Mouse (Mus musculus) embryonic stem cell, embryonic (primary cell): ENCODE results near the gene Asb5.

Experiments used
- CTCF ChIA-PET, 4 experiments: fragments of 300-600 bp in 2 of 4; fragments of 350-600 bp in 2 of 4; sonication (Branson Sonifier 250); formaldehyde crosslinking; loops; one replicate each; lab custom pipeline; 2022; ENCODE audit warnings: inconsistent platforms in 2 of 4; lab: Charles Lee
- POLR2A ChIA-PET, 4 experiments: fragments of 300-600 bp in 2 of 4; fragments of 350-600 bp in 2 of 4; sonication (Branson Sonifier 250); formaldehyde crosslinking; loops; one replicate each; lab custom pipeline; 2022; ENCODE audit warnings: antibody characterized with exemption in 4 of 4, inconsistent platforms in 1 of 4; lab: Charles Lee

The Asb5 gene

DNA sequence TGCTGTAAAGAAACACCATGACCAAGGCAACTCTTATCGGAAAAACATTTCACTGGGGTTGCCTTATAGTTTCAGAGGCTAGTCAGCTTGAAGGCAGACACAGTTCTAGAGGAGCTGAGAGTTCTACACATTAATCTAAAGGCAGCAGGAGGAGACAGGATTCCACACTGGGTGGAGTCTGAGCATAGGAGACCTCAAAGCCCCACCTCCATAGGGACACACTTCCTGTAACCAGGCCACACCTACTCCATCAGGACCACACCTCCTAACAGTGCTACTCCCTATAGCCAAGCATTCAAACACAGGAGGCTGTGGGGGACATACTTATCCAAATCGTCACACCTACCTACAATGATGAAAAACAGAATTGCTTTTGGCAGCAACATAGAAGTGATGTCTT, 3.8 kb upstream of the Asb5 start:
- POLR2A ChIA-PET: interaction anchor here in 1 of 4 experiments (0.6 kb wide), 1 partner anchor 16 kb away, joined by 3 read pairs; no protein-coding TSS in a partner anchor
- CTCF ChIA-PET: interaction anchor here in 1 of 4 experiments (0.6 kb wide), 1 partner anchor 135 kb away, joined by 6 read pairs; no protein-coding TSS in a partner anchor

DNA sequence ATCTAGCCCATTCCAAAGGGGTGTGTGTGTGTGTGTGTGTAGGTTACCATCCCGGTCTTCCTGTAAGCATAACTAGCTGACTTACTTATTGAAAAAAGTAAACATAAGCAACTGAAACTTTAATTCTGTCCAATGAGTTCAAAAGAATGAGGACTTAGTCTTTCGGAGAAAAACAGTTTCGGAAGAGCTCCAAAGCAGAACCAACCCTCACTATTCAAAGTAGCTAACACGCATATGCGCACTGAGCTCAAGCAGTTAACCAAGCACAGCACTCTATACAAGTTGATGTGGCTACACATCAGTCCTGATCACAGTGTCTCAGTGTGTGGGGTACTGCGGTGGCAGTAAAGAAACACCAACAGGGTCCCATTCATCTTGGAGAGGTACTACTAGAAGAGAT, 2.7 kb upstream of the Asb5 start:
- ChIA-PET CTCF (interaction anchor here in 1 of 4 experiments (1.1 kb wide), 1 partner anchor 19 kb away, joined by 3 read pairs; no protein-coding TSS in a partner anchor), POLR2A (interaction anchor here in 1 of 4 experiments (0.6 kb wide), 1 partner anchor 140 kb away, joined by 3 read pairs; no protein-coding TSS in a partner anchor)

DNA sequence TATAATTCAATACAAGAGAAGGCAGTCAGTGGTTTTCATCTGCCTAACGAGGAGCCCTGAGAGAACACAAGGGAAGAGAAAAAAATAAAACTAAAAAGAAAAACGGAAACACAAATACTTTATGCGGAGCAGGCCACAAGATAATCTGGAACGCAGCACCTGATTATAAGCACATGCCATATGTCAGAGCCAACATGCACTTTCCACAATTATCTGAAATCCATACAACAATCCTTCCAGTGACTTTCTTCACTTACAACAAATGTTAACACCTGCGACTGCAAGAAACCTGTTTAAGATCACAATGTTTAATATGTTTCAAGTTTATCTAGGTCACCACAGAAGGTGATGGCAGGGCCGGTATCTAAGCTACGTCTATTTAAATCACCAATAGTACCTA, 809 bp upstream of the Asb5 start:
- CTCF ChIA-PET: no interaction called here
- POLR2A ChIA-PET: interaction anchor here in 1 of 4 experiments (1.6 kb wide), 1 partner anchor 10 kb away, joined by 4 read pairs; no protein-coding TSS in a partner anchor

DNA sequence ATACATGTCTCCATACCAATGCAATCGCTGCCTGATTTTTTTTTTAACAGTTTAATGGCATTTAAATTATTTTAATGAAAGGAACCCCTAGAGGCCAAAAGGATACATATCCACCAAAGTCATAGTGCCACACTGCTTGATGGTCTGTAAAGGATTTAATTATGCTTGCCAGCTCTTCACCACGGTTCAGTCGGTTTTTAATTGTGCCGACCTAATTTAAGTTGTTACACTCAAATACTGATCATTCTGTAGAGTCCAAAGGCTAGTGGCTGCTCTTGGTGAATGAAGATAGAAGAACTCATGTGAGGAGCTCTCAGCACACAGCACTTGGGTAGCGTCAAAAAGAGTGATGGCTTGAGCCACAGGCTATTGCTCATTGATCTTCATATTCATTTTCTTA, 5.8 kb downstream of the Asb5 start:
- POLR2A ChIA-PET: no interaction called here
- CTCF ChIA-PET: interaction anchor here in 1 of 4 experiments (0.6 kb wide), 1 partner anchor 208 kb away, joined by 3 read pairs; no protein-coding TSS in a partner anchor

DNA sequence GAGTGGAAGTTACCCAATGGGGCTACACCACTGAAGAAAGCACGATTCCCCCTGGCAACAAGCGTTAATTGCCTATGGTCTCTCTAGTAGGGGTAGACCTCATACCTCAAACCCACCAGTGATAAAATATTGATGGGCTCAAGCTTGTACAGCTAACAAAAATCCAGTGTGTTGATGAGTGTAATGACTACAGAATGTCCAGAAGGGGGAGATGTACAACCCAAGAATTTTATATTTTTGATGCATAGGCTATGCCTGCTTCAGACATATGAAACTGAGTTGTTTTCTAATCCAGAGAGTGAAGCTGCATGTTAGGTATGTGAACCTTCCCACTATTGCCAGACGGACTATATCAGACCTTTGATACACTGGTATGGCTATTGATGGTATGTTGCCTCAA, 7.9 kb downstream of the Asb5 start:
- ChIA-PET CTCF (interaction anchor here in 3 of 4 experiments (0.6 to 1.1 kb wide), 5 partner anchors 9 to 263 kb away, joined by 3 to 8 read pairs (median 3); no protein-coding TSS in a partner anchor), POLR2A (no interaction called here)

DNA sequence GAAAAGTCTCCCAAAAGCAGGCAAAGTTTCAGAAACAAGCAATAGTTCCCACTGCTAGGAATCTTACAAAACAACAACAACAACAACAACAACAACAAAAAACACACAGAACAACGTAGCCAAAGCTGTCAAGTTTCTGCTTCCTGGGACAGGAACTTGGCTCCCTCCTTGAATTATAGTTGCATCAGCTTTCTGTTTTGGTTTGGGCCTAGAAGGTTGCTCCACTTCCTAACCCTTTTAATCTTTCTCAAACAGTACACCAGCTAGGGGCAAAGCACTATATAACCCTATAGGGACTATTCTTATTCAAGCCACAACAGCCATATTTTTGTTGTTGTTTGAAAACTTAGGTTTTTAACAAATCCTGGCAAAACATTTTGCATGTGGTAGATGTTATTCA, 12.0 kb downstream of the Asb5 start:
- ChIA-PET POLR2A (no interaction called here), CTCF (no interaction called here)

DNA sequence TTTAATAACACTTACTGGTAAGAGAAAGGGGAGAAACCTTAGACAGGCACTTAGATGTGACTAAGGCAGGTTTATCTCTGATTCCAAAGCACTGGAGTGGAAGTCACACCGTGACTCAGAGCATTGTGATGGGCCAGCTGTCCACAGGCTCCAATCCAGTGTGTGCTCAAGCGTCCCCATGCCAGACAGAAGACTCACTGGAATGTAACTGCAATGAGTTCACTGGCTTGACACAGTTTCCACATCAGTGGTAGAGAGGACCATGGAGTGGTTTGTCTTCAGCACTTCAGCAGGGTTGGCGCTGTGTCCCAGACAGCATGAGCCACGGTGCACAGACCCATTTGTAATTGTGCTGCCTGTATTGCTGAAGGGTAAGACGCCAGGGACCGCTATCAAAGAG, 19.0 kb downstream of the Asb5 start:
- ChIA-PET CTCF (no interaction called here), POLR2A (interaction anchor here in 1 of 4 experiments (0.8 kb wide), 1 partner anchor 17 kb away, joined by 3 read pairs; no protein-coding TSS in a partner anchor)

DNA sequence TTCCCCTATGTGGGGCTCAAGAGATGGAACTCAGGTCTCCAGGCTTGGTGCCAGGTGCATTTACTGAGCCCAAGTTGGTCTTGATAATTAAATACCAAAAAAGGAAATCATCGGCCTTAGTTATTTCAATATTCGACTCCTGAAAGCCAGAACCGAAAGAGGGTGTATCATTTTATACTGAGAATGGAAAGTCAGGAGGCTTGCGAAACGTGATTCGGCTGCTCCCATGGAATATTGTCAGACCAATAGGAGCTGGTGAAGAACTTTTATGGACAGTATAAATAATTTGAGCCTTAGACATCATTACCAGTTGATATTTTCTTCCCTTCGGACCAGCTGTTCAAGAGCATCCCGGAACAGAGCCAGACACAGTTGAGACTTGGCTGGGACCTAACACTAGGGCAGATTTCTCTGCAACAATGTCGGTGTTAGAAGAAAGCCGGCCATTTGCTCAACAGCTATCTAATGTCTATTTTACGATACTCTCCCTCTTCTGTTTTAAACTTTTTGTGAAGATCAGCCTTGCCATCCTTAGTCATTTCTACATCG, 20.7 kb downstream of the Asb5 start:
- ChIA-PET POLR2A (no interaction called here), CTCF (no interaction called here)

DNA sequence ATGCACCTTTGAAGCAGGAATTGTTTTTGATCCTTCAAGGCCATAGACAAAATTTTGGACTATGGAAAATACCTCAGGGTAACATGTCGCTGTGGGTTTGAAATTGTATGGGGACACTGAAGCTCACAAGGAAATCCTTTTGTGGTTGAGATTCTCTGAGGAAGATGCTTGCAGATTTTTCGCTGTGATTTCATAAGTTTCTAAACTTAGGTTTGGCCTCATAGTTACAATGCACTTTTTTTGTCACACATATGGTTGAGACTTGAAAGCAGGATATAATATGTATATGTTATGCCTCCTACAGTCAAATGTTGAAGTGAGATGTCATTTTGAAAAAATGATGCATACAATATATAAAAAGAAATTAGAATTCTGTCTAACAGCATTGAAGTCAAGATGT, 25.5 kb downstream of the Asb5 start:
- CTCF ChIA-PET: no interaction called here
- POLR2A ChIA-PET: no interaction called here

DNA sequence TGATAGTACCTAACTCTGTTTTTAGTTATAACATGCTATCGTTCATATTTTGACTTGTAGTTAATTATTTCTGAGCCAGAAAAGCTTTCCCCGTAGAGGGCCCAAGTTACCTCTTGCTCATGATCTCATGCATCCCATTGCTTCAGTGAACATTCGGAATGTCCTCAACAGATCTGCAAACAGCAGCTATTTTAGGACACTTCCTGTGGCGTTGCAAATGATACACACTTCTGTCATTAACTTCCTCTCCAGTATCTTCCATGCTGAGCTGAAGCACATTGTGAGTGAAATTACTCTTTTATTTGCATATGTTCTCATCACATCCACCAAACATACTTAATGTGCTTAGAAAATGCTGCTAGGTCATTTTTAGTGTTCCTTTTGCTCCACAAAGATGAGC, 32.8 kb downstream of the Asb5 start:
- POLR2A ChIA-PET: no interaction called here
- CTCF ChIA-PET: no interaction called here

DNA sequence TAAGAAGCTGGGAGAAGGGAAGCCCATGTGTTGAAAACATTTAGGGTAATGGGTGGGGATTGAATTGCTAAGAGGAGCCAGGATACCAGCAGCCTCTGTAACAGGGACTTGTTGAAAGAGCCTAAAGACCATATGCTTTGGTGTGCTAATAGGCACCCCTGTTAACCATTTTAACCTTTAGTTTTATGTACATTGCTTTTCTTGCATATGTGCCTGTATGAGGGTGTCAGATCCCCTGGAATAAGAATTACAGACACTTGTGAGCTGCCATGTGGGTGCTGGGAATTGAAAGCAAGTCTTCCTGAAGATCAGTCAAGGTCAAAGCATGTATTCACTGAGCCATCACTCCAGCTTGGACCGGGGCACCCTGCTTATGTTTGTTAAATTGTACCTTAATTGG, 35.8 kb downstream of the Asb5 start:
- CTCF ChIA-PET: interaction anchor here in 1 of 4 experiments (0.5 kb wide), 1 partner anchor 1309 kb away, joined by 4 read pairs; no protein-coding TSS in a partner anchor

DNA sequence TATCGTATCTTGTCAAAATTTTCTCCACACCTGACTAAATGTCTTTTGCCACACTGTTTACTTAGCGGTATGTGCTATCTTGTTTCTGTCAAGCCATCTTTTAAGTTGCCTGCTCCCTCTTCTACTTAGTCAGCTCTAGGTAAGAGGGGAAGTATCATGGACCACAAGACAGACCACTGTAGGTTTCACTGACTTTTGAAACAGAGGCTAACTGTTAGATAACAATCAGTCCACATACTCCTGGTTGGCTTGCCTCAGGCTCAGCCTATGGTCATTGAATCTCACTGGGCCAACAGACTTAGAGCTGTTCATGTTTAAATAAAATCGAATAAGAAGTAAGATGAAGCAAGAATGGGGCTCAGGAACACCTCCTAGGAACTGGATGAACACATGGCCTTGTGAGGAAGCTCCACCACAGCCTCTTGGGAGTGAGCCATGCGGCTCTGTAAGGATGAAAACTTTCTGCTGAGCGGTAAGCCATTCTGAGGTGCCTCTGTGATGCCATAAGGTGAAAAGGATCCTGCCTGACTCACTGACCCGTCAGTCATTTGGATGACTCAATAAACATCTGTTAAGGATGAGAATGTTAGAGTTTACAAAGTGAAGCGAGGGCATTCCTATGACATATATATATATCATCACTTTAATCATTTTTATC, 36.4 kb downstream of the Asb5 start:
- POLR2A ChIA-PET: interaction anchor here in 1 of 4 experiments (1.2 kb wide), 1 partner anchor 17 kb away, joined by 3 read pairs; no protein-coding TSS in a partner anchor
- CTCF ChIA-PET: interaction anchor here in 1 of 4 experiments (0.5 kb wide), 1 partner anchor 1309 kb away, joined by 4 read pairs; no protein-coding TSS in a partner anchor

More for the DNA sequence above, 35.8 kb downstream of the Asb5 start:
- POLR2A ChIA-PET: interaction anchor here in 1 of 4 experiments (1.2 kb wide), 1 partner anchor 16 kb away, joined by 3 read pairs; no protein-coding TSS in a partner anchor

DNA sequence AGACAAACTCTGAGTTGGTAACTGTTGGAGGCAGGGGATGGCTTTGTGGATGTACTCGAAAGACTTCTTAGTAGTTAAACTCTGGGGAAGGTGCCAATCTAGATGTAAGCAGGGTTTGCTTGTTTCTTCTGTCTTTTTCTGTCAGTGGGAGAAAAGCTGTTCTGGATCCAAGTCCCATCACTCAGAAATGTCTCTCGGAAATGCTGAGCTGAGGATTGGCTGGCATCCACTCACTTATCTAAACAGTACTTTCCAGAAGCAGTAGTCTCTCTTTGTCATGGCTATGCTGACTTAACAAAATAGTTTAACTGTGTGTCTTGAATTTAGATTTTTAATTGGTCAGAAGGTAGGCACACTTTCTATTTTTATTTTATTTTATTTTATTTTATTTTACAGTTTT, 37.8 kb downstream of the Asb5 start:
- CTCF ChIA-PET: no interaction called here
- POLR2A ChIA-PET: no interaction called here

DNA sequence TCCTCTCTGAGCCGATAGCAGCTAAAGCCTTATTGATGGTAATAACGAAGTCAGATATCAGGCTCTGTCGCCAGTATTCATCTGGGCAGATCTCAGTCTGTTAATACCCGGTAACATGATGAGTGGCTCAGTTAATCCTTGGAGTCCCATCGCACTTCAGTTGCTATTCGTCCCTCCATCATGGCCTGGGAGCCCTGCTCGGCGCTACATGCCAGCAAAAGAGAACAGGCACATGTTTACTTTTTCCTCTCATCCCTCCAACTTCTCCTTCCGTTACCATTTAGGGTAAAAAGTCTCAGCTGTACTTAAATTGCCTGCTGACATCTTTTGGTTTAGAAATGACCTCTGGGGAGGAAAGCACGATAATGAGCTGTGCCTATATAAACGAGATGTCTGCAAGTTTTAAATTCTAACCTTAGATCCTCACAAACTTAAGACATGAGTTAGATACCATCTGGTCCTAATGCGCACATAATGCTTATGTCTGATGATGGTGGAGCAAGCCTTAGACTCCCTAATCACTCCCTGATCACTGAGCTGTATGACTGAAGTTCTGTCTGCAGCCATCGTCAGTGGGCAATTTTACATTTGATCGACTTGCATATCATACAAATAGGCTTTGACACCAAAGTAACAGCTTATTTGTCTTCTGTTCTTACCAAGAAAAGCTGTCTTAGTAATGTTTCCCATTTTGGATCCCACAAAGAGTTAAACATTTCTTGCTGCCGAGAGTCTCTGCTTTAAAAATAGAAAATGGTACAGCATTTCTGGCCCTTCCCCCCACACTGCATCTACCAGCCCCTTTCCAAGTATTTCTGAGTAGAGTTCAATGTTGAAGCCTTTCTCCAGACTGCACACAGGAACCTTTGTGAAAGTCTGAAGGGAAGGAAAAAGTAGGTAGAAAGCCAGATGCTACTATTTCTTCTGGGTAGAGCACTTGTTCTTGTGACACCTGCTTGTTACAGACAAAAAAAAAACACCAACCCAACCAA, 41.5 kb downstream of the Asb5 start:
- POLR2A ChIA-PET: no interaction called here
- CTCF ChIA-PET: interaction anchor here in 1 of 4 experiments (0.5 kb wide), 1 partner anchor 63 kb away, joined by 6 read pairs; no protein-coding TSS in a partner anchor

DNA sequence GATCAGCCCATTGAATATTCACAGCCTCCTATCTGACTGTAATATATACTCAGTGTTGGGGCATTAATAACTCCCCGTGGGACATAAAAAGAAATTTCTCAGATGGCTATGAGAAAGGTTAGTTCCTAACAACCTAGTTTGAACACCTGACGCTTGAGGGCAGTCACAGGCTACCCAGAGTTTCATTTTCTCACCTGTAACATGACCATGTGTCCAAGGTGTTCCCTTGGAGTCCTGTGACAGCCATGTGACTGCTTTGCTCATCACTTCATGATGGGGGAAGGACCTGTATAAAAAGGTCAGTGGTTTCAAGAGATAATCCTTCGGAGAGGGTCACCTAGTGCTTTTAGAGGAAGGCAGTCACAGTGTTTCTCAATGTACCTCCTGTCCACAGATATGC, 52.1 kb downstream of the Asb5 start:
- CTCF ChIA-PET: no interaction called here
- POLR2A ChIA-PET: no interaction called here

DNA sequence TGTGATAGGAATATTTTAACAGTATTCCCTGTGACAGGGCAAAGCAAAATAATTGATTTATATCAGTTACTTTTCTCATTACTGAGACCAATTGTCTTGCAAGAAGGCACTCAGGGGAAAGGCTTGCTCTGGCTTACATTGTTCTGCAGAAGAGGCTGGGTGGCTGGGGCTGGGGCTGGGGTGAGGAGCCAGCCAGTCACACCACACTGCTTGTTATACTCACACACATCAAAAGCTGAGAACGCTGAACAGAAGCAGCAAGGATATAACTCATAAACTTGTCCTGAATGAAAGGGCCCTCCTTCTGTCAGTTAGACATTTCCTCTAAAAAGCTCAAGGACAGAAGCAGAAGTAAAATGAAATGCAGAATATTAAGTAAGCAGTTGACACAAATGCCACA, 53.5 kb downstream of the Asb5 start:
- CTCF ChIA-PET: no interaction called here
- POLR2A ChIA-PET: no interaction called here

DNA sequence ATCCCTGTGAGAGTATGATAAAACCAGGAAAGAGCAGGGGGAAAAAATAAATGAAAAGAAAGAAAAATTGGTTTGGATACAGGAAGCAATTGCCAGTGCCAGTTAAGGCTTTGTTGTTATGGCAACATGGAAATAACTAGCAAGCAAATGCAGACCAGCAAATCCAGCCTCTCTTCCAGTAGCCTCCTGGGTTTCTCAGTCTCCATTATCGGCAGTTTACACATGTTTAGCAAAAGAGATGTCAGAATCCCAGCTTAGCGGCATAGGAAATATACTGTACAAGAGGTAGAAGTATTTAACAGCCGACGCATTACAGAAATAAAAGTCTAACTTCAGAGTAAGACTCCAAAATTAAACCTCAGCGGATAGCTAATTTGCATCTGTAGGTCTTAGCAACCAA, 65.3 kb downstream of the Asb5 start:
- POLR2A ChIA-PET: no interaction called here
- CTCF ChIA-PET: no interaction called here

DNA sequence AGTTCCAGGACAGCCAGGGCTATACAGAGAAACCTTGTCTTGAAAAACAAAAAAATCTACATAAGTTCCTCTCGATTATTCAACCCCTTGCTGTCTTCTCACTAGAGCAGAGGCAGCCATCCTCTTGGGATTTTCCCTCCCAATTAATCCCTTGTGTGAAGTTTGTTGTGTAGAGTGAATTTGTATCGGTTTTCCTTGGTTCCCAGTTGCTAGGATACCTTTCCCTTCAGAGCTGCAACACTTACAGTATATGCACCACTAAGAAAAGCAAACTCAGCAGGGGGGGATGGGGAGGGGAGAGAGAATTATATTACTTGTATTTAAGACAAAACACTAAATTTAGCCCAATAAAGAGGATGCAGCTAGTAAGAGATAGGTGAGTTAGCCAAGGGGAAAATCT, 66.7 kb downstream of the Asb5 start:
- ChIA-PET CTCF (no interaction called here), POLR2A (no interaction called here)

DNA sequence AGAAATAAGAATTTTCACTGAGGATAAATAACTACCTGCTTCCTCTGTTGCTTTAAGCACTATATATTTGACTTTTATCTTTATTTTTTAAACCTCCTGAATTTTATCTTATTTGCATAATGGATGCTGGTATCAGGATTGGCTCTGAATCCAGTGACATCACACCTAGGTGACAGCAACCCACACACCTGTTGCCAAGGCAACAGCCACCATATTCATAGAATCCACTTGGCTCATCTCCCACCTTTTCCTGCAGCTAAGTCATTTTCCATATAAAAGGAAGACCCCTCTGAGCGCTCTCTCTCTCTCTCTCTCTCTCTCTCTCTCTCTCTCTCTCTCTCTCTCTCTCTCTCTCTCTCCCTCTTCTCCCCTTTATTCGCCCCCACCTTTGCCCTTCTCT, 67.6 kb downstream of the Asb5 start:
- POLR2A ChIA-PET: no interaction called here
- CTCF ChIA-PET: no interaction called here
